Mouse (Mus musculus) cerebellum, adult 2 months (tissue): ENCODE data around the gene BC005561. TPM values are rescaled to one million over a fixed set of nuclear protein-coding genes. Genes with fewer than 3 reads are reported as not detected.

Source experiments
- DNase-seq, 2 experiments: peaks; one replicate each; pipeline ENCODE4 v3.0.0; 2021
- H3K27ac ChIP-seq: fragments of 200-500 bp; 2 replicates; pipeline ENCODE4 v1.5.1; 2012; ENCODE audit warnings: low read length, control low read depth, inconsistent platforms; ENCODE audit not compliant: insufficient read depth
- H3K27me3 ChIP-seq: fragments of 200-500 bp; 2 replicates; pipeline ENCODE4 v1.6.1; 2012; ENCODE audit warnings: inconsistent platforms, mild to moderate bottlenecking, low read length, moderate library complexity; ENCODE audit not compliant: control insufficient read depth, insufficient read depth
- H3K4me1 ChIP-seq: fragments of 200-500 bp; 2 replicates; pipeline ENCODE4 v1.6.1; 2011; ENCODE audit warnings: low read length; ENCODE audit not compliant: control insufficient read depth, insufficient read depth
- H3K4me3 ChIP-seq: fragments of 200-500 bp; replicated peaks from 2 replicates; pipeline ENCODE3; 2011; ENCODE audit warnings: mild to moderate bottlenecking, low read depth, low read length, control low read depth; ENCODE audit not compliant: insufficient read depth
- CTCF ChIP-seq: fragments of 200-500 bp; IDR thresholded peaks from 2 replicates; pipeline ENCODE4 v1.5.1; 2011; ENCODE audit warnings: low read depth, mild to moderate bottlenecking, control low read depth, low read length, moderate library complexity, borderline replicate concordance; ENCODE audit not compliant: insufficient read depth
- POLR2A ChIP-seq: fragments of 200-500 bp; IDR thresholded peaks from 2 replicates; pipeline ENCODE4 v1.6.1; 2011; ENCODE audit warnings: low read length, control low read depth, borderline replicate concordance; ENCODE audit not compliant: insufficient read depth
- WGBS: fragments of 180-500 bp; shearing (Covaris S2); methylation state at CpG from one replicate; pipeline ENCODE4 v1.1.7; 2018; 5-methylcytosine and 5-hydroxymethylcytosine counted together
- polyA plus RNA-seq: library from polyadenylated mRNA; depleted of rRNA; stranded (reverse); fragments of >200 nt; gene quantifications from 2 replicates; pipeline ENCODE4 v1.2.3, GENCODE M21; 2012

BC005561 gene
- polyA plus RNA-seq, 1 experiment, result 4.3 TPM

- Histone ChIP-seq H3K27ac (no peak overlapping the region), H3K4me1 (peaks cover 9% of the 10 kb centered on the region; the same call in 1 of the 2 replicates), H3K27me3 (no peaks in the 10 kb centered on the region), H3K4me3 (no peak overlapping the region)
- WGBS, result 93% methylated on average over 16 of the region's 16 CpGs
- no peak for TF ChIP-seq CTCF
- TF ChIP-seq POLR2A, result no peak
- DNase-seq, result no peak
These were observed 41.3 kb upstream of the BC005561 start for GRCm38 (mm10) chr5:104466816-104467215.

- TF ChIP-seq CTCF (no peak), POLR2A (no peak)
- DNase-seq, result no peak
- H3K27me3 ChIP-seq, result no peaks in the 10 kb centered on the region
- no peak overlapping the region for H3K4me3 ChIP-seq
- no peak overlapping the region for H3K27ac ChIP-seq
- 92% methylated on average over 5 of the region's 5 CpGs for WGBS
- peaks cover 9% of the 10 kb centered on the region; the same call in 1 of the 2 replicates for H3K4me1 ChIP-seq
These were observed 39.6 kb upstream of the BC005561 start for GRCm38 (mm10) chr5:104468586-104468985.

DNA sequence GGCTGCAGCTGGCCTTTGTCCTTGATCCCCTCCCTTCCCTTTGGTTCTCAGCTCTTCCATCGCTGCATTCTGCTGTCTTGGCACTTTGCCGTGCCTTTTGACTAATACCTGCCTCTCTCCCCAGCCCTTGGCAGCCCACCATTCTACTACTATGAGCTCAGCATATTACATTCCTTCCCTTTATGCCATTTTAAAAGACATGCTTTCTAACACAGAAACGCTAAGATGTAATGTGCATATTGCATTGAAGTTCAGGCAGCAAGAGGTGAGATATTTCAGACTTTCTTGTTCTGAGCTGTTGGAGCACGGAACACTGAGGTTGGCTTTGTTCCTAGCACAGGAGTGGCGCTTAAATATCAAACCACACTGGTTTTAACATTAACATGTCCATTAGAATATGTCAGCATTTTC, 37.2 kb upstream of the BC005561 start:
- peak in 1 of 2 experiments; percentile 43 for DNase-seq
- 30% methylated on average over 5 of the region's 5 CpGs for WGBS
- Histone ChIP-seq H3K4me3 (no peak overlapping the region), H3K27me3 (no peaks in the 10 kb centered on the region), H3K4me1 (peaks cover 7% of the 10 kb centered on the region; the same call in 1 of the 2 replicates), H3K27ac (0 out of 2 replicates have a peak overlapping the region, but pooled peaks have one; percentile 24)
- TF ChIP-seq POLR2A (no peak), CTCF (no peak)

DNA sequence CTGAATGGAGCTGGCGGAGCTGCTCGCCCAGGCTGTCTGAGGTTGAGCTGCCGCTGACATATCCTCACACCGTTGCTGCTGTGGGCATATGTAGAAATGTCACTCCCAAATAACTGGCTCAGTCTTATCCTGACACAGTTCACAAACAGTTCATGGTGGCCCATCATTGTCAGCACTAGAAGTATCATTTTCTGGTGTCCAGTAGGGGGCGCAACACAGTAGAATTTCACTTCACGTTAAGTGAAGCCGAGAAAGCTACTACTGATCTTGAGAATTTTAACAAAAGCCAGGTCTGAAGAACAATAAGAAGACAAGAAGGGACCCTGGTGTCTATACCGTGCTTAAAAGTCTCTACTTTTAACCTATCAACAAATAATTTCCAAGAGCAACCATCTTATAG, 35.8 kb upstream of the BC005561 start:
- TF ChIP-seq POLR2A, result no peak
- 0 out of 2 replicates have a peak, but pooled peaks have one; percentile 16 for TF ChIP-seq CTCF
- WGBS, result 96% methylated on average over 8 of the region's 8 CpGs
- Histone ChIP-seq H3K4me3 (no peak overlapping the region), H3K4me1 (peaks cover 7% of the 10 kb centered on the region; the same call in 1 of the 2 replicates), H3K27ac (no peak overlapping the region), H3K27me3 (no peaks in the 10 kb centered on the region)
- no peak for DNase-seq

DNA sequence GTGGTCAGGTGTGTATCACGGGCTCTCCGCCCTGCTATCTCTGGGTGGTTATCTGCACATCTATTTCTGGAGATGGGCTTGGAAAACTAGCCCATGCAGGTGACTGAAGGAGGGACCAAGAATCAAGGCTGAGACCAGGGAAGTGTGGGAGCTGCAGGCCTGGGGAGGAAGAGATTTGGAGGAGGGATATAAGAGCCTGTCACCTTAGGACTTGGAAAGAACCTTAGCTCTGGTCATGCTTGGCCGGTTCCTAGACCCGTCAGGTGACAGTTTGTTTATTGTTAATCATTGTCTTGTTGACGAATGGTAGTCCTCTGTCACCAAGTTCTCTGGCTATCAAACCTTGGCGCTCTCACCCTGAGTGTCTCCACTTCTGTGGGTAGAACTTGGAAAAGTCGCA, 27.8 kb upstream of the BC005561 start:
- no peak overlapping the region for H3K4me3 ChIP-seq
- TF ChIP-seq POLR2A (no peak), CTCF (no peak)
- 93% methylated on average over 7 of the region's 7 CpGs for WGBS
- no peak overlapping the region for H3K27ac ChIP-seq
- H3K27me3 ChIP-seq, result no peaks in the 10 kb centered on the region
- DNase-seq, result no peak
- H3K4me1 ChIP-seq, result no peaks in the 10 kb centered on the region

- no peak for TF ChIP-seq CTCF
- no peak for TF ChIP-seq POLR2A
These were observed 25.3 kb upstream of the BC005561 start for GRCm38 (mm10) chr5:104482856-104483255.

DNA sequence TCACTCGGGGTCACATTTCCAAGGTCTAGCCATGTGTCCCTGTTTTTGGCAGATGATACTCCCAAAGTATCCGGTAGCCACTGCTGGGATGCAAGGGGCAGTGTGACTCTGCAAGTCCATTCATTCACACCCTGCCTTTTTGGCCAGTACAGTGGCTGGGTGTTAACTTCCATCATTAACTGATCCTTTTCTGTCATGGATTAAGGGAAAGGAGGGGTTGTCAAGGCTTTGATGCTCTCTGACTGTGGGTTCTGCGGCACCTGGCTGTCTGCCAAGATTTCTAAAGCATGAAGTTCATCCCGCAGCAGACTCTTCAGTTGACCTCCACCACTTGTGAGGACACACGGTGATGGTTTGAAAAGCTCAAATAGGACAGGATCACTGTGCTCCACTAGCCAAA, 16.6 kb upstream of the BC005561 start:
- Histone ChIP-seq H3K4me1 (no peaks in the 10 kb centered on the region), H3K27ac (no peak overlapping the region), H3K4me3 (no peak overlapping the region), H3K27me3 (no peaks in the 10 kb centered on the region)
- TF ChIP-seq POLR2A (no peak), CTCF (no peak)
- WGBS, result 19% methylated on average over 5 of the region's 5 CpGs
- DNase-seq, result no peak

More at GRCm38 (mm10) chr5:104482856-104483255, 25.3 kb upstream of the BC005561 start:
- no peaks in the 10 kb centered on the region for H3K4me1 ChIP-seq
- no peak overlapping the region for H3K27ac ChIP-seq
- no peak for DNase-seq
- no peaks in the 10 kb centered on the region for H3K27me3 ChIP-seq
- H3K4me3 ChIP-seq, result no peak overlapping the region
- WGBS, result 22% methylated on average over 8 of the region's 8 CpGs

GRCm38 (mm10) chr5:104504883-104505282, 3.3 kb upstream of the BC005561 start:
- DNase-seq, result no peak
- no peak for TF ChIP-seq CTCF
- no peak for TF ChIP-seq POLR2A
- Histone ChIP-seq H3K27me3 (no peaks in the 10 kb centered on the region), H3K27ac (no peak overlapping the region), H3K4me3 (no peak overlapping the region), H3K4me1 (no peaks in the 10 kb centered on the region)
- 85% methylated on average over 2 of the region's 2 CpGs for WGBS

DNA sequence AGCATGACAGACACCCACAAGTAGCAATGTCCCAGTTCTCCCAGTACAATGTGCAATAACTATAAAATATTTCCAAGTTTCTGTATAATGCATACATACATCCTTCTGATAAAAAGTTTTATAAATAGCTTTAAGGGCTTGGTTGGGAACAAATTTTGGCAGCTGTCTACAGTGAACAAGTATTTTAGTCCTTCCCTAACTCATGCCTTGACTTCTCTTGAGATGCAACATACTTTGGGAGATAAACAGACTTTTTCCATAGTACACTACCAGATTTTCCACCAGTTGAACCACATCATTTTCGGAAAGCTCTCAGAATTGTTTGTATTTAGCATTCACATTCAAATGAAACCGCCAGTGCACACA, 340 bp upstream of the BC005561 start:
- Histone ChIP-seq H3K27ac (no peak overlapping the region), H3K27me3 (no peaks in the 10 kb centered on the region), H3K4me3 (peak overlapping the region; percentile 68), H3K4me1 (no peaks in the 10 kb centered on the region)
- DNase-seq, result no peak
- TF ChIP-seq CTCF (no peak), POLR2A (no peak)
- WGBS, result 2% methylated on average over 2 of the region's 2 CpGs
